Mouse (Mus musculus) CH12.LX (cell line): ENCODE data around the gene Gm20532.

Source experiments
- CTCF ChIP-seq, 2 experiments: IDR thresholded peaks in 1 of 2; conservative IDR thresholded peaks in 1 of 2; 2 replicates each; pipeline ENCODE4 v1.5.1; 2011 to 2012; ENCODE audit warnings: low read depth in 2 of 2, low read length in 2 of 2, improper control_type of control experiment in 1 of 2, inconsistent platforms in 1 of 2, mild to moderate bottlenecking in 1 of 2, moderate library complexity in 1 of 2
- GABPA ChIP-seq: IDR thresholded peaks from 2 replicates; pipeline ENCODE4 v1.6.1; 2012; ENCODE audit warnings: low read depth, low read length, improper control_type of control experiment, inconsistent platforms; ENCODE audit not compliant: insufficient replicate concordance
- IRF4 ChIP-seq: IDR thresholded peaks from 2 replicates; pipeline ENCODE4 v1.6.1; 2014; ENCODE audit warnings: low read depth, mild to moderate bottlenecking, inconsistent platforms, low read length, improper control_type of control experiment
- NRF1 ChIP-seq: IDR thresholded peaks from 2 replicates; pipeline ENCODE4 v1.6.1; 2014; ENCODE audit warnings: low read depth, mild to moderate bottlenecking, inconsistent platforms, low read length, improper control_type of control experiment, moderate library complexity
- POLR2A ChIP-seq: IDR thresholded peaks from 2 replicates; pipeline ENCODE4 v1.6.1; 2011; ENCODE audit warnings: low read depth, mild to moderate bottlenecking, improper control_type of control experiment, low read length
- ZKSCAN1 ChIP-seq: IDR thresholded peaks from 2 replicates; pipeline ENCODE4 v1.6.1; 2012; ENCODE audit warnings: low read depth, inconsistent platforms, low read length, improper control_type of control experiment, borderline replicate concordance

GRCm38 (mm10) chr2:26671182-26671581 lies 84.7 kb downstream of the Gm20532 start, which contains the start of gene Lcn4:
- no peak for TF ChIP-seq IRF4
- TF ChIP-seq NRF1: no peak
- no peak for TF ChIP-seq GABPA
- no peak for TF ChIP-seq CTCF (conservative IDR thresholded peaks at IDR 0.05 in 1 of 2, IDR thresholded peaks at IDR 0.05 in 1 of 2; ENCODE audit: low read depth in 2 of 2, low read length in 2 of 2)
- no peak for TF ChIP-seq POLR2A
- no peak for TF ChIP-seq ZKSCAN1
